ENCODE assay signal across 8 mouse cellular contexts in genomic region chr5:73651061-73651854, GRCm38 (mm10). TPM values are rescaled to one million over a fixed set of nuclear protein-coding genes. Genes with fewer than 3 reads are reported as not detected.
DNase-seq lines count a peak whose midpoint lies in the region; ATAC-seq lines count a peak whose summit lies in the region.

Gene Spata18 (plus strand): TSS chr5:73651379.

- H3K9me3 ChIP-seq in liver, embryonic 12.5 days (replicated peaks), result no peaks in the 10 kb centered on the region
- no peaks in the 10 kb centered on the region for H3K9me3 ChIP-seq in neural tube, embryonic 13.5 days

- H3K4me3 ChIP-seq in liver, embryonic 12.5 days, result peak within 1 kb of the TSS; percentile 54
- peak within 1 kb of the TSS; percentile 40 for H3K4me3 ChIP-seq in neural tube, embryonic 13.5 days

- H3K36me3 ChIP-seq in liver, embryonic 12.5 days, result no peaks in the 10 kb centered on the region
- H3K36me3 ChIP-seq in neural tube, embryonic 13.5 days, result no peaks in the 10 kb centered on the region

- peak within 1 kb of the TSS; percentile 80 for H3K4me2 ChIP-seq in liver, embryonic 12.5 days
- H3K4me2 ChIP-seq in neural tube, embryonic 13.5 days, result peak within 1 kb of the TSS; percentile 75

- under 1% methylated on average over 57 of the region's 57 CpGs for WGBS in liver, embryonic 12.5 days (ENCODE audit: insufficient replicate concordance)
- WGBS in neural tube, embryonic 13.5 days, result under 1% methylated on average over 57 of the region's 57 CpGs

- H3K27ac ChIP-seq in liver, embryonic 12.5 days, result no peak within 1 kb of the TSS
- H3K27ac ChIP-seq in neural tube, embryonic 13.5 days (replicated peaks), result no peak within 1 kb of the TSS

- H3K27me3 ChIP-seq in liver, embryonic 12.5 days (replicated peaks), result peaks cover 87% of the 10 kb centered on the region
- H3K27me3 ChIP-seq in neural tube, embryonic 13.5 days, result peaks cover 69% of the 10 kb centered on the region

- ATAC-seq in liver, embryonic 12.5 days, result no peak
- 0 out of 2 replicates have a peak, but pooled peaks have one; percentile 14 for ATAC-seq in neural tube, embryonic 13.5 days (ENCODE audit: low read depth)

- DNase-seq in ovary, adult 18-20 months (ENCODE audit: low spot score), result peak; percentile 46
- no peak for DNase-seq in ovary, postnatal 10 days (ENCODE audit: low spot score)
- DNase-seq in embryo, embryonic 10.5 days (ENCODE audit: low spot score), result peak; percentile 64
- peak; percentile 15 to 37 for DNase-seq in heart, postnatal 36 days
- no peak for DNase-seq in layer of hippocampus, postnatal 14 days (ENCODE audit: low spot score in 2 of 2)
- DNase-seq in T-cell, adult 2 months (ENCODE audit: low spot score), result no peak

- intact Hi-C loops in heart, postnatal 36 days (cut with DNase I), result no loop called here

- no peak within 1 kb of the TSS for H3K9ac ChIP-seq in liver, embryonic 12.5 days
- H3K9ac ChIP-seq in neural tube, embryonic 13.5 days, result peak within 1 kb of the TSS; percentile 59

- H3K4me1 ChIP-seq in liver, embryonic 12.5 days, result peaks cover 27% of the 10 kb centered on the region
- H3K4me1 ChIP-seq in neural tube, embryonic 13.5 days (replicated peaks), result peaks cover 29% of the 10 kb centered on the region

RNA-seq across cellular contexts. Expression of gene Spata18, which starts in this region (rescaled TPM):
- total RNA-seq in heart, postnatal 36 days (2021), result under 1 TPM; 0.27 to 0.28 TPM
- polyA plus RNA-seq in liver, embryonic 12.5 days (2016; fragmentation: Nextera tagmentation; extraction: Ambion mirVana), result not detected in 2 replicates
- 0.22 and 0.23 TPM in 2 replicates for polyA plus RNA-seq in neural tube, embryonic 13.5 days (2015; fragmentation: Nextera tagmentation; extraction: Ambion mirVana)
- 1 to 10 TPM; 1.4 to 3.2 TPM for total RNA-seq in layer of hippocampus, postnatal 14 days (2021)

Comparison
In these comparisons a context has a peak if more than half of its experiments do, and no peak if none do; other contexts are left out.
1. DNase-seq: peak in ovary, adult 18-20 months (single experiment) and embryo, embryonic 10.5 days (single experiment); none in ovary, postnatal 10 days (single experiment), layer of hippocampus, postnatal 14 days (0 of 2) and T-cell, adult 2 months (single experiment).
2. Peak in DNase-seq in heart, postnatal 36 days; RNA of the gene not detected or under 1 TPM.
3. Peak in ATAC-seq, H3K4me3 ChIP-seq, H3K9ac ChIP-seq and H3K4me2 ChIP-seq in neural tube, embryonic 13.5 days; RNA of the gene not detected or under 1 TPM.